Mouse (Mus musculus) small intestine, adult 2 months (tissue): ENCODE measurements around the gene Ap1m2.

Experiments
- CTCF ChIP-seq: fragments of 200-500 bp; IDR thresholded peaks from 2 replicates; pipeline ENCODE4 v1.5.1; 2012; ENCODE audit warnings: low read depth, mild to moderate bottlenecking, control low read depth, inconsistent platforms, low read length, moderate library complexity, mixed read lengths; ENCODE audit not compliant: insufficient replicate concordance, insufficient read length; ENCODE audit errors: extremely low read depth
- POLR2A ChIP-seq: fragments of 200-500 bp; IDR thresholded peaks from 2 replicates; pipeline ENCODE4 v1.6.1; 2012; ENCODE audit warnings: low read depth, mild to moderate bottlenecking, control low read depth, inconsistent platforms, low read length, moderate library complexity

- no peak for TF ChIP-seq CTCF
- no peak for TF ChIP-seq POLR2A
Observed at GRCm38 (mm10) chr9:21250509-21250908, 61.6 kb downstream of the Ap1m2 start.
